8 mouse cellular contexts compared by ENCODE assay signal in genomic region chr2:61402588-61403487, GRCm38 (mm10).
A peak's percentile ranks its signal among the peaks of the same experiment; 100 is the strongest.
DNase-seq lines count a peak whose midpoint lies in the region; ATAC-seq and TF ChIP-seq lines count a peak whose summit lies in the region.

No protein-coding gene starts in this region.

- peak overlapping the region; percentile 53 for H3K4me2 ChIP-seq in forebrain, postnatal 0 days (ENCODE audit: low read depth)
- peak overlapping the region; percentile 52 for H3K4me2 ChIP-seq in limb, embryonic 15.5 days
- peak overlapping the region; percentile 76 for H3K4me2 ChIP-seq in stomach, embryonic 16.5 days (ENCODE audit: low read depth, low read length)

- peak overlapping the region; percentile 14 for H3K4me3 ChIP-seq in erythroblast, embryonic 14.5 days (replicated peaks)
- no peak overlapping the region for H3K4me3 ChIP-seq in ES-E14 (ENCODE audit: insufficient read depth in 1 of 2, low read depth in 1 of 2, low read length in 2 of 2, poor library complexity in 1 of 2, severe bottlenecking in 1 of 2)
- peak overlapping the region; percentile 37 for H3K4me3 ChIP-seq in forebrain, postnatal 0 days (ENCODE audit: low read depth, low read length)
- peak overlapping the region; percentile 41 for H3K4me3 ChIP-seq in limb, embryonic 15.5 days
- peak overlapping the region; percentile 49 for H3K4me3 ChIP-seq in stomach, embryonic 16.5 days (replicated peaks; ENCODE audit: low read length)

- no peak overlapping the region; the same call in 1 of the 2 replicates for H3K27ac ChIP-seq in ES-E14 (ENCODE audit: insufficient read depth, low read depth, low read length, poor library complexity, severe bottlenecking)
- no peak overlapping the region for H3K27ac ChIP-seq in forebrain, postnatal 0 days (ENCODE audit: low read depth, low read length)
- H3K27ac ChIP-seq in limb, embryonic 15.5 days, result 0 out of 2 replicates have a peak overlapping the region, but pooled peaks have one; percentile 27
- no peak overlapping the region for H3K27ac ChIP-seq in stomach, embryonic 16.5 days (ENCODE audit: low read length)

- TF ChIP-seq CTCF in forebrain, postnatal 0 days (IDR thresholded peaks at IDR 0.05; ENCODE audit: low read depth), result no peak

- ATAC-seq in erythroblast, adult 5-6 weeks (replicated peaks; ENCODE audit: low FRiP score, poor library complexity, severe bottlenecking), result no peak
- peak; percentile 18; the same call in 1 of the 2 replicates for ATAC-seq in forebrain, postnatal 0 days
- no peak for ATAC-seq in limb, embryonic 15.5 days (ENCODE audit: insufficient number of reproducible peaks, low FRiP score, low TSS enrichment, low read depth)
- no peak for ATAC-seq in stomach, embryonic 16.5 days (ENCODE audit: insufficient read depth, low FRiP score)

- 0 out of 2 replicates have a peak, but pooled peaks cover 2% of the 10 kb centered on the region for H3K9me3 ChIP-seq in erythroblast, embryonic 14.5 days (ENCODE audit: control insufficient read depth, low read length)
- H3K9me3 ChIP-seq in ES-E14 (ENCODE audit: control insufficient read depth, insufficient read depth, low read depth, low read length), result no peaks in the 10 kb centered on the region
- H3K9me3 ChIP-seq in forebrain, postnatal 0 days (ENCODE audit: low read length), result no peaks in the 10 kb centered on the region
- H3K9me3 ChIP-seq in limb, embryonic 15.5 days, result no peaks in the 10 kb centered on the region
- no peaks in the 10 kb centered on the region for H3K9me3 ChIP-seq in stomach, embryonic 16.5 days (replicated peaks; ENCODE audit: control insufficient read depth, low read length)

- H3K4me1 ChIP-seq in erythroblast, embryonic 14.5 days (ENCODE audit: control insufficient read depth), result peaks cover 14% of the 10 kb centered on the region
- H3K4me1 ChIP-seq in ES-E14 (ENCODE audit: control insufficient read depth in 2 of 2, insufficient read depth in 2 of 2, low read length in 2 of 2, poor library complexity in 1 of 2), result peaks cover 2 to 10% of the 10 kb centered on the region in 2 experiments; a peak in 3 of 4 replicates
- no peaks in the 10 kb centered on the region for H3K4me1 ChIP-seq in forebrain, postnatal 0 days (ENCODE audit: insufficient read depth)
- peaks cover 11% of the 10 kb centered on the region for H3K4me1 ChIP-seq in limb, embryonic 15.5 days
- peaks cover 10% of the 10 kb centered on the region for H3K4me1 ChIP-seq in stomach, embryonic 16.5 days (ENCODE audit: control insufficient read depth, insufficient read depth, low read length)

- no peak overlapping the region for H3K9ac ChIP-seq in ES-E14 (ENCODE audit: insufficient read depth, low read depth, low read length, poor library complexity, severe bottlenecking)
- H3K9ac ChIP-seq in forebrain, postnatal 0 days, result peak overlapping the region; percentile 43; the same call in 1 of the 2 replicates
- no peak overlapping the region for H3K9ac ChIP-seq in limb, embryonic 15.5 days
- H3K9ac ChIP-seq in stomach, embryonic 16.5 days (ENCODE audit: low read length), result peak overlapping the region; percentile 60

- no peaks in the 10 kb centered on the region for H3K36me3 ChIP-seq in erythroblast, embryonic 14.5 days (ENCODE audit: control insufficient read depth)
- no peaks in the 10 kb centered on the region for H3K36me3 ChIP-seq in ES-E14 (ENCODE audit: control insufficient read depth, insufficient read depth, low read length, poor library complexity, severe bottlenecking)
- H3K36me3 ChIP-seq in forebrain, postnatal 0 days (ENCODE audit: insufficient read depth), result no peaks in the 10 kb centered on the region
- no peaks in the 10 kb centered on the region for H3K36me3 ChIP-seq in limb, embryonic 15.5 days
- no peaks in the 10 kb centered on the region for H3K36me3 ChIP-seq in stomach, embryonic 16.5 days (ENCODE audit: control insufficient read depth, insufficient read depth, low read length)

- peak; percentile 37 for DNase-seq in ES-E14 (ENCODE audit: low read depth, low spot score)
- no peak for DNase-seq in forebrain, postnatal 0 days
- no peak for DNase-seq in right cerebral cortex, postnatal 14 days
- DNase-seq in urinary bladder, postnatal 36 days (ENCODE audit: low spot score in 2 of 2), result no peak

- peaks cover 6% of the 10 kb centered on the region for H3K27me3 ChIP-seq in erythroblast, embryonic 14.5 days (ENCODE audit: control insufficient read depth)
- no peaks in the 10 kb centered on the region for H3K27me3 ChIP-seq in forebrain, postnatal 0 days (ENCODE audit: insufficient read depth, low read length)
- H3K27me3 ChIP-seq in limb, embryonic 15.5 days, result no peaks in the 10 kb centered on the region
- H3K27me3 ChIP-seq in stomach, embryonic 16.5 days (ENCODE audit: control insufficient read depth, insufficient read depth, low read length), result no peaks in the 10 kb centered on the region

- WGBS in forebrain, postnatal 0 days, result 8% methylated on average over 15 of the region's 15 CpGs
- WGBS in limb, embryonic 15.5 days, result 4% methylated on average over 15 of the region's 15 CpGs
- 6% methylated on average over 15 of the region's 15 CpGs for WGBS in stomach, embryonic 16.5 days

- in situ Hi-C loops in ES-E14 (cut with MboI; ENCODE audit: low sequenced_read_pairs in 2 of 2, unreplicated experiment in 2 of 2), result no loop called here

TF ChIP-seq in ES-E14, 5 proteins besides CTCF, POLR2A, EP300 and RAD21:
- no peak for TF ChIP-seq ZC3H11A (IDR thresholded peaks at IDR 0.05; ENCODE audit: borderline replicate concordance, low read depth, low read length)
- peak; percentile 76; the same call in 1 of the 2 replicates for TF ChIP-seq MAFK (IDR thresholded peaks at IDR 0.05; ENCODE audit: insufficient read depth, low read depth, low read length)
- no peak for TF ChIP-seq HCFC1 (IDR thresholded peaks at IDR 0.05; ENCODE audit: borderline replicate concordance, insufficient read depth, low read length)
- no peak for TF ChIP-seq ZNF384 (IDR thresholded peaks at IDR 0.05; ENCODE audit: low read depth, low read length)
- 0 out of 2 replicates have a peak, but pooled peaks have one; percentile 37 for TF ChIP-seq CHD2 (IDR thresholded peaks at IDR 0.05; ENCODE audit: low read depth, low read length)

Comparison
In these comparisons a context has a peak if more than half of its experiments do, and no peak if none do; other contexts are left out.
1. H3K4me3 ChIP-seq: peak in erythroblast, embryonic 14.5 days (single experiment), forebrain, postnatal 0 days (single experiment), limb, embryonic 15.5 days (single experiment) and stomach, embryonic 16.5 days (single experiment); none in ES-E14 (0 of 2).
2. H3K9ac ChIP-seq: peak in forebrain, postnatal 0 days (single experiment) and stomach, embryonic 16.5 days (single experiment); none in ES-E14 (single experiment) and limb, embryonic 15.5 days (single experiment).
3. Peak in every context shown above with its lines, with median percentiles within 50 percentile points of each other: H3K4me2 ChIP-seq.